Mouse (Mus musculus): ENCODE data around the gene Aunip. TPM values are rescaled to one million over a fixed set of nuclear protein-coding genes. Genes with fewer than 3 reads are reported as not detected.

Aunip gene
- polyA plus RNA-seq, 1 experiment from 2014 or later, result 7.8 TPM

DNA sequence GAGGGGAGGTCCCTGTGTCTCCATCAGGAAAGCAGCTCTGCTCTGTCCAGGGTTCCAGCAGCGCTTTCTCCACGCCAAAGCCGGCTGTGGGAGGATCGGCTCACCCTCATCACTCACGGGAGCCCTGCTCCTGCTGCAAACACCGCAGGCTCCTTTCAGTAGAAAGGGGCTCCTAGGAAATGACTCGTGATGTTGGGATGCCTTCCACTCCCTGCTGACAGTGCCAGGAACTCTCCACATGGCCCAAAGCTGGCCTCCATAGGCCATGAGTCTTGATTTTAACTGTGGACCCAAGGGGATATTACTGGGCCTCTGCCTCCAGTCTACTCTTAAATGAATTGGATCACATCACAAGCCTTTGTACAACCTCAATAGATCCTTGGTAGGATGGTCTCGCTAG, 59.0 kb downstream of the Aunip start:
- ATAC-seq (replicated peaks; ENCODE audit: low FRiP score, low TSS enrichment, low read depth) (no peak), DNase-seq (ENCODE audit: low spot score) (no peak)
- H3K9me3 ChIP-seq (ENCODE audit: control insufficient read depth, low read length), result 0 out of 2 replicates have a peak, but pooled peaks cover 3% of the 10 kb centered on the region
- no peak overlapping the region for H3K9ac ChIP-seq (ENCODE audit: low read length)
- WGBS, result 65% methylated on average over 8 of the region's 8 CpGs
- no peak overlapping the region for H3K4me2 ChIP-seq (ENCODE audit: low read length)
- H3K36me3 ChIP-seq (ENCODE audit: control insufficient read depth, insufficient read depth, low read length), result 0 out of 2 replicates have a peak, but pooled peaks cover 2% of the 10 kb centered on the region
- H3K27ac ChIP-seq (ENCODE audit: low read depth), result no peak overlapping the region
- 0 out of 2 replicates have a peak, but pooled peaks cover 4% of the 10 kb centered on the region for H3K4me1 ChIP-seq (replicated peaks; ENCODE audit: control insufficient read depth, insufficient read depth, low read length)
- H3K4me3 ChIP-seq (ENCODE audit: low read depth, low read length), result no peak overlapping the region
- H3K27me3 ChIP-seq (replicated peaks; ENCODE audit: control insufficient read depth, insufficient read depth, low read length), result no peaks in the 10 kb centered on the region

DNA sequence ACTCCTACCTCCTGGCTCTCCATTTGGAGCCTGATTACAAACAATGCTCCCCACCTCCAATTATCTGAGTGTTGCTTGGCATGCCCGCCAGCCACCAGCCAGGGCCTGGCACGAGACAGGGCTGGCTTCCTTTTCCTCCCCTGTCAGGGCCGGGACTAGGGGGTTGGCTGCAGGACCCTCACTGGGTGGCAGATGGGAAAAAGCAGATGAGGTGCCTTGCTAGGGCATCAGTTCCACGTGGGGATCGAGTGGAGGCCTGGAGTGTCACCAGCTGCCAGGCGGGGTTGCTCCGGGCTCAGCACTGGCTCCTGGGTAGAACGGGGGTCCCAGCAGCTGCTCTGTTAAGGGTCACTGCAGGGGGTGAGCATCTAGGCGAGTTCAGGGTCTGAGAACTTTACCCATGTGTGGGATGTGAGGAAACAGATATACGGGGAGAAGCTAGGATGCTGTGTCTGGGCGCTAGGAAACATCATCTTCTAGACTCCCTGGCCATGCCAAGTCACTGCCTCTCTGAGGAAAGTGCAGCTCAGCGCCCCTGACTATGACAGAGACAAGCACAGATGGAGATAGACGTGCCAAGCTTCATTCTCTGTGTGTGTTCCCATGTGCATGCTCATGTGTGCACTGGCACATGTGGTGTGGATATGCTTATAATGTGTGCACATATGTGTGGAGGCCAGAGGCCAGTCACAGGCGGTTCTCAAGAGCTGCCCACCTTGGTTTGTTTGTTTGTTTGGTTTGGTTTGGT, 60.1 kb downstream of the Aunip start:
- Histone ChIP-seq H3K9me3 (ENCODE audit: control insufficient read depth, low read length) (0 out of 2 replicates have a peak, but pooled peaks cover 3% of the 10 kb centered on the region), H3K4me2 (ENCODE audit: low read length) (no peak overlapping the region), H3K9ac (ENCODE audit: low read length) (no peak overlapping the region), H3K4me1 (replicated peaks; ENCODE audit: control insufficient read depth, insufficient read depth, low read length) (0 out of 2 replicates have a peak, but pooled peaks cover 4% of the 10 kb centered on the region), H3K36me3 (ENCODE audit: control insufficient read depth, insufficient read depth, low read length) (no peaks in the 10 kb centered on the region), H3K4me3 (ENCODE audit: low read depth, low read length) (no peak overlapping the region), H3K27me3 (replicated peaks; ENCODE audit: control insufficient read depth, insufficient read depth, low read length) (no peaks in the 10 kb centered on the region), H3K27ac (ENCODE audit: low read depth) (no peak overlapping the region)
- DNase-seq (ENCODE audit: low spot score), result no peak
- no peak for ATAC-seq (replicated peaks; ENCODE audit: low FRiP score, low TSS enrichment, low read depth)
- 84% methylated on average over 14 of the region's 14 CpGs for WGBS

DNA sequence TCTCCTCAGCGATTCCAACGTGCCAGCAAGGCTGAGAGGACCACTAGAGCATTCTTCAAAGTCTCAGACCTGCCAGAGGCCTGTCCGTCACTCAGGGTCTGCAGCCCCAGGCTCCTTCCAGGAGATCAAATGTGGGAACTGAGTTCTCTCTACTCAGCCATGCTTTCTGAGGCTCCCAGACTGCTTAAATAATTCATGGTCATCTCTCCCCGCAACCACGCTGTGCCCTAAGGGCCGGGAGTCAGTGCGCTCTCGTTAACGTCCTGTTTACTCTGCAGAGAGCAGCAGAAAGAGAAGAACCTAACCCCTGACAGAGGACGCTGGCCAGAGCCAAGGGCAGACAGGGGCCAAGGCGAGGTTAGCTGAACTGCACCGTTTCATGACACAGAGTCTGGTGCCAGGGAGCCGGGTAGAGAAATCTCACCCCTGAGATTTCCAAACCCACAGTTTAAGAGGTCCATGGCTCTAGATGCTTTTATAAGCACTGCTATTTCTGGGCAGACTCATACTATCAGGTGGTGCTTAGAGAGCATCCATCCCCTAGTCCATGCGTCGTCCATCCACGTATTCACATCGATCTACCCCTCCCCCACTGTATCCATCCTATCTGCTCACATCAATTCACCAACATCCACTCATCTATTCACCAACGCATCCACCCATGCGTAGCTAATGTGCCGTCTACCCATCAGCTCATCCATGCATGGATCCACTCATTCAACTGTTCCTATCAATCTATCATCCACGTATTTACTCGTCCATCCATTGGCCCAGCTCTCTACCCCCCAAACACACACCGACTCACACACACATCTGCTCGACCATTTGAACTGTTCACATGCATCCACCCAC, 61.9 kb downstream of the Aunip start:
- Histone ChIP-seq H3K36me3 (ENCODE audit: control insufficient read depth, insufficient read depth, low read length) (no peaks in the 10 kb centered on the region), H3K4me3 (ENCODE audit: low read depth, low read length) (no peak overlapping the region), H3K4me2 (ENCODE audit: low read length) (no peak overlapping the region), H3K9ac (ENCODE audit: low read length) (no peak overlapping the region), H3K9me3 (ENCODE audit: control insufficient read depth, low read length) (no peaks in the 10 kb centered on the region), H3K27me3 (replicated peaks; ENCODE audit: control insufficient read depth, insufficient read depth, low read length) (no peaks in the 10 kb centered on the region), H3K4me1 (replicated peaks; ENCODE audit: control insufficient read depth, insufficient read depth, low read length) (0 out of 2 replicates have a peak, but pooled peaks cover under 1% of the 10 kb centered on the region), H3K27ac (ENCODE audit: low read depth) (no peak overlapping the region)
- DNase-seq (ENCODE audit: low spot score), result no peak
- 67% methylated on average over 24 of the region's 24 CpGs for WGBS
- no peak for ATAC-seq (replicated peaks; ENCODE audit: low FRiP score, low TSS enrichment, low read depth)

Small RNA genes lying within 50 kb of the gene (microRNA-seq; reads per million reads assigned to microRNA genes)
- gene Gm23634 (0.85 reads per million, percentile 4 among the genes with 10 or more reads in this experiment), gene Mir6403 (not detected)

Other genes starting within 250 kb of the Aunip start
- gene Pdik1l, start 223.1 kb upstream of the Aunip start, polyA plus RNA-seq (2014; fragmentation: Nextera tagmentation; extraction: Ambion mirVana), result 18.4 and 20.5 TPM in 2 replicates
- gene Trim63, start 195.9 kb upstream of the Aunip start, polyA plus RNA-seq (2014; fragmentation: Nextera tagmentation; extraction: Ambion mirVana), result 0.09 TPM in 1 of 2 replicates, not detected in the other
- gene Slc30a2, start 167.8 kb upstream of the Aunip start, polyA plus RNA-seq (2014; fragmentation: Nextera tagmentation; extraction: Ambion mirVana), result 0.19 and 0.26 TPM in 2 replicates
- gene Extl1, start 127.1 kb upstream of the Aunip start, polyA plus RNA-seq (2014; fragmentation: Nextera tagmentation; extraction: Ambion mirVana), result 1.2 and 1.4 TPM in 2 replicates
- gene Pafah2, start 114.7 kb upstream of the Aunip start, polyA plus RNA-seq (2014; fragmentation: Nextera tagmentation; extraction: Ambion mirVana), result 28.4 and 32.5 TPM in 2 replicates
- 1,522 and 1,793 TPM in 2 replicates for gene Stmn1, start 42.7 kb upstream of the Aunip start, polyA plus RNA-seq (2014; fragmentation: Nextera tagmentation; extraction: Ambion mirVana)
- gene Paqr7, start 14.3 kb upstream of the Aunip start, polyA plus RNA-seq (2014; fragmentation: Nextera tagmentation; extraction: Ambion mirVana), result 1.3 and 2.1 TPM in 2 replicates
- gene Mtfr1l, start 24.4 kb downstream of the Aunip start, polyA plus RNA-seq (2014; fragmentation: Nextera tagmentation; extraction: Ambion mirVana), result 109 and 117 TPM in 2 replicates
- gene Selenon, start 41.2 kb downstream of the Aunip start, polyA plus RNA-seq (2014; fragmentation: Nextera tagmentation; extraction: Ambion mirVana), result 14.7 and 15.6 TPM in 2 replicates
- gene Man1c1, start 193.3 kb downstream of the Aunip start, polyA plus RNA-seq (2014; fragmentation: Nextera tagmentation; extraction: Ambion mirVana), result 2.2 and 3.6 TPM in 2 replicates

All from intestine, embryonic 14.5 days (tissue).